Mouse (Mus musculus): Measurements from ENCODE around the gene Pou3f1. TPM values are rescaled to one million over a fixed set of nuclear protein-coding genes. Genes with fewer than 3 reads are reported as not detected.

Gene Pou3f1
- polyA plus RNA-seq, 1 experiment = 13.8 TPM

GRCm38 (mm10) chr4:124621406-124621805 is 35.2 kb upstream of the Pou3f1 start:
- no peak overlapping the region for H3K27ac ChIP-seq (ENCODE audit: insufficient read depth, low read length)
- TF ChIP-seq POLR2A (IDR thresholded peaks at IDR 0.05; ENCODE audit: extremely low read depth, insufficient read depth, low read length) (no peak), CTCF (IDR thresholded peaks at IDR 0.05; ENCODE audit: extremely low read depth, insufficient read depth, low read length) (no peak)
- H3K4me1 ChIP-seq (ENCODE audit: control insufficient read depth, insufficient read depth, low read length) = no peaks in the 10 kb centered on the region
- H3K4me3 ChIP-seq (ENCODE audit: insufficient read depth, low read length) = no peak overlapping the region

- TF ChIP-seq POLR2A (IDR thresholded peaks at IDR 0.05; ENCODE audit: extremely low read depth, insufficient read depth, low read length) (no peak), CTCF (IDR thresholded peaks at IDR 0.05; ENCODE audit: extremely low read depth, insufficient read depth, low read length) (no peak)
- H3K27ac ChIP-seq (ENCODE audit: insufficient read depth, low read length) = no peak overlapping the region
- H3K4me1 ChIP-seq (ENCODE audit: control insufficient read depth, insufficient read depth, low read length) = no peaks in the 10 kb centered on the region
- no peak overlapping the region for H3K4me3 ChIP-seq (ENCODE audit: insufficient read depth, low read length)
Observed at GRCm38 (mm10) chr4:124622566-124622965, 34.0 kb upstream of the Pou3f1 start.

- Histone ChIP-seq H3K27ac (ENCODE audit: insufficient read depth, low read length) (no peak overlapping the region), H3K4me1 (ENCODE audit: control insufficient read depth, insufficient read depth, low read length) (no peaks in the 10 kb centered on the region), H3K4me3 (ENCODE audit: insufficient read depth, low read length) (no peak overlapping the region)
- TF ChIP-seq CTCF (IDR thresholded peaks at IDR 0.05; ENCODE audit: extremely low read depth, insufficient read depth, low read length) = no peak
- TF ChIP-seq POLR2A (IDR thresholded peaks at IDR 0.05; ENCODE audit: extremely low read depth, insufficient read depth, low read length) = no peak
Observed at GRCm38 (mm10) chr4:124624111-124624581, 32.5 kb upstream of the Pou3f1 start.

GRCm38 (mm10) chr4:124626836-124627235 is 29.8 kb upstream of the Pou3f1 start:
- no peak overlapping the region for H3K27ac ChIP-seq (ENCODE audit: insufficient read depth, low read length)
- TF ChIP-seq CTCF (IDR thresholded peaks at IDR 0.05; ENCODE audit: extremely low read depth, insufficient read depth, low read length) (no peak), POLR2A (IDR thresholded peaks at IDR 0.05; ENCODE audit: extremely low read depth, insufficient read depth, low read length) (no peak)

GRCm38 (mm10) chr4:124631456-124631855 is 25.2 kb upstream of the Pou3f1 start:
- Histone ChIP-seq H3K4me1 (ENCODE audit: control insufficient read depth, insufficient read depth, low read length) (no peaks in the 10 kb centered on the region), H3K27ac (ENCODE audit: insufficient read depth, low read length) (no peak overlapping the region), H3K4me3 (ENCODE audit: insufficient read depth, low read length) (no peak overlapping the region)
- no peak for TF ChIP-seq CTCF (IDR thresholded peaks at IDR 0.05; ENCODE audit: extremely low read depth, insufficient read depth, low read length)

More at GRCm38 (mm10) chr4:124626836-124627235, 29.8 kb upstream of the Pou3f1 start:
- Histone ChIP-seq H3K4me3 (ENCODE audit: insufficient read depth, low read length) (no peak overlapping the region), H3K4me1 (ENCODE audit: control insufficient read depth, insufficient read depth, low read length) (no peaks in the 10 kb centered on the region)

- TF ChIP-seq CTCF (IDR thresholded peaks at IDR 0.05; ENCODE audit: extremely low read depth, insufficient read depth, low read length) = no peak
- TF ChIP-seq POLR2A (IDR thresholded peaks at IDR 0.05; ENCODE audit: extremely low read depth, insufficient read depth, low read length) = no peak
- H3K4me3 ChIP-seq (ENCODE audit: insufficient read depth, low read length) = no peak overlapping the region
- H3K4me1 ChIP-seq (ENCODE audit: control insufficient read depth, insufficient read depth, low read length) = no peaks in the 10 kb centered on the region
- H3K27ac ChIP-seq (ENCODE audit: insufficient read depth, low read length) = no peak overlapping the region
Observed at GRCm38 (mm10) chr4:124632856-124633255, 23.8 kb upstream of the Pou3f1 start.

GRCm38 (mm10) chr4:124633281-124633680 is 23.3 kb upstream of the Pou3f1 start:
- Histone ChIP-seq H3K4me3 (ENCODE audit: insufficient read depth, low read length) (no peak overlapping the region), H3K27ac (ENCODE audit: insufficient read depth, low read length) (no peak overlapping the region), H3K4me1 (ENCODE audit: control insufficient read depth, insufficient read depth, low read length) (no peaks in the 10 kb centered on the region)
- TF ChIP-seq POLR2A (IDR thresholded peaks at IDR 0.05; ENCODE audit: extremely low read depth, insufficient read depth, low read length) (no peak), CTCF (IDR thresholded peaks at IDR 0.05; ENCODE audit: extremely low read depth, insufficient read depth, low read length) (no peak)

GRCm38 (mm10) chr4:124639715-124640114 is 16.9 kb upstream of the Pou3f1 start:
- no peak for TF ChIP-seq CTCF (IDR thresholded peaks at IDR 0.05; ENCODE audit: extremely low read depth, insufficient read depth, low read length)
- TF ChIP-seq POLR2A (IDR thresholded peaks at IDR 0.05; ENCODE audit: extremely low read depth, insufficient read depth, low read length) = no peak
- no peak overlapping the region for H3K27ac ChIP-seq (ENCODE audit: insufficient read depth, low read length)
- no peak overlapping the region for H3K4me3 ChIP-seq (ENCODE audit: insufficient read depth, low read length)
- no peaks in the 10 kb centered on the region for H3K4me1 ChIP-seq (ENCODE audit: control insufficient read depth, insufficient read depth, low read length)

- Histone ChIP-seq H3K27ac (ENCODE audit: insufficient read depth, low read length) (no peak overlapping the region), H3K4me1 (ENCODE audit: control insufficient read depth, insufficient read depth, low read length) (no peaks in the 10 kb centered on the region), H3K4me3 (ENCODE audit: insufficient read depth, low read length) (no peak overlapping the region)
- no peak for TF ChIP-seq CTCF (IDR thresholded peaks at IDR 0.05; ENCODE audit: extremely low read depth, insufficient read depth, low read length)
- no peak for TF ChIP-seq POLR2A (IDR thresholded peaks at IDR 0.05; ENCODE audit: extremely low read depth, insufficient read depth, low read length)
Observed at GRCm38 (mm10) chr4:124643859-124644258, 12.7 kb upstream of the Pou3f1 start.

GRCm38 (mm10) chr4:124644974-124645433 is 11.6 kb upstream of the Pou3f1 start:
- TF ChIP-seq POLR2A (IDR thresholded peaks at IDR 0.05; ENCODE audit: extremely low read depth, insufficient read depth, low read length) (no peak), CTCF (IDR thresholded peaks at IDR 0.05; ENCODE audit: extremely low read depth, insufficient read depth, low read length) (no peak)
- Histone ChIP-seq H3K4me1 (ENCODE audit: control insufficient read depth, insufficient read depth, low read length) (no peaks in the 10 kb centered on the region), H3K4me3 (ENCODE audit: insufficient read depth, low read length) (no peak overlapping the region), H3K27ac (ENCODE audit: insufficient read depth, low read length) (no peak overlapping the region)
